Mouse (Mus musculus) erythroblast, embryonic 14.5 days (primary cell): ENCODE measurements around the gene Adgrg3.

Experiments
- GATA1 ChIP-seq: IDR thresholded peaks from 2 replicates; pipeline ENCODE4 v1.6.1; 2012; ENCODE audit warnings: low read length, inconsistent platforms, mixed read lengths
- TAL1 ChIP-seq: IDR thresholded peaks from 3 replicates; pipeline ENCODE4 v1.6.1; 2012; ENCODE audit warnings: low read length, inconsistent platforms, mixed read lengths

DNA sequence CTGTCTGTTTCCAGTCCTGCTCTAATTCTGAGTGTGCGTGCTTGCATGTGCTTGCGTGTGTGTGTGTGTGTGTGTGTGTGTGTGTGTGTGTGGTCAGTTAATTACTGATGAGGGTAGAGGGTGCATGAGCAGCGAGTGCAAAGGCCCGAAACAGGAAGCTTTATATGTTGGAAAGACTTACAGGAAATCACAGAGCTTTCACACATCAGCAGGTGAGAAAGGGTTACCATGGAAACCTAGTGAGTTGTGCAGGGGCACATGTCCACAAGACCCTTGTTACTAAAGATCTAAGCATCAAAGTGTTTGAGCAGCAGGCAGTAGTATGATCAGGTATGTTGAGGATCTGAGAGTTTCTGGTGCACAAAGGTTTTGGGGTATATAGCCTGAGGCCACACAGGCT lies 66.8 kb downstream of the Adgrg3 start:
- TF ChIP-seq TAL1 (no peak), GATA1 (no peak)
